Mouse (Mus musculus): Measurements from ENCODE around the gene Zc3h12b. TPM values are rescaled to one million over a fixed set of nuclear protein-coding genes. Genes with fewer than 3 reads are reported as not detected.

Zc3h12b gene
- total RNA-seq (2023) = 1.7 TPM

DNA sequence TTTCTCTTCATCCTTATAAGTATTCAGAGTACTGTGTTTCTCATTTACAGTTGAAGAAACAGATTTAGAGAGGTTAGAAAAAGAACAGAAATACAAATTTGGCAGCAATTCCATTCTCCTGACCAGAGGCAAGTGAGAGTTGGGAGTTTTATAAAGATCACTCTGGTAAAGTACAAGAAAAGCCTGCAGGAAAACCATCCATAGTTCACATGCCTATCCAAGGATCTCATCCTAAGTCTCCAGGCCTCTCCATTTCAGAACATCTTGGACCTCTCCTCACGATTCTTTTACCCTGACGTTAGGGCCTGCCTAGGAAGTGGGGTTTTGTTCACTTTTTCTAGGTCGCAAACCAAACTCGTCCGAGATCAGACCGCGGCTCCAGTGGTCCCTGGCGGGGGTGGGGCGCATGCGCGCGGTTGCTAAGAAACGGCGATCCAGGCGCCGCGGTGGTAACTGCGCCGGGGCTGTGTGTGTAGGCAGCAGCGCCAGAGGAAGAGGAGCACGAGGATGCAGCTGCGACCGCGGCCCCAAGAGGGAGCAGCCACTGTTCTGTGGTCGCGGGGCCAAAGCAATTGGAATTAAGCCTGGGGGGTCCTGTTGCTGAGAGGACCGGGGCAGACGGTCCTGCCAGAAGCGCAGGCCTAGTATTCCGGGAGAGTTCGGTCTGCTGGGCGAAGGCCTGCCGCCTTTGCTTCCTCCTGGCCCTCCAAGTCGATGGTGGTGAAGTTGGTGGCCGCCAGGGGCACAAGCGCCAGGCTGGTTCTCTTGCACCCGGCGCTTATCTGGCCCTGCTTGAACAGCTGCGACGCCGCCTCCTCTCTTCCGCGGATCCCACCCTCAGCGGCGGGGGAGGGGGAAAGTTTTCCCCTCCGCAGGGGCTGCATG, at the start of gene Zc3h12b:
TSS of gene Zc3h12b (plus strand) at position 452 of the 885 bp plus-strand sequence.

GRCm38 (mm10) chrX:95956497-95957293, 245.2 kb downstream of the Zc3h12b start, which contains the start of gene Las1l:
Gene Las1l (minus strand): TSS chrX:95956962.

Other genes starting within 250 kb of the Zc3h12b start
- gene Asb12, start 153.7 kb upstream of the Zc3h12b start, total RNA-seq (2023) = not detected
- gene Pfn5, start 153.6 kb upstream of the Zc3h12b start, total RNA-seq (2023) = not detected
- gene Zc4h2, start 53.2 kb upstream of the Zc3h12b start, total RNA-seq (2023) = 1.6 TPM
- gene Las1l, start 245.3 kb downstream of the Zc3h12b start, total RNA-seq (2023) = 91.5 TPM